Mouse (Mus musculus): Measurements from ENCODE around the gene Rab19.
"Not testable (repeated sequence)": the region's sequence is repeated elsewhere in the genome, so short reads cannot be mapped to it uniquely, and the experiment has no call there.

Gene Rab19

DNA sequence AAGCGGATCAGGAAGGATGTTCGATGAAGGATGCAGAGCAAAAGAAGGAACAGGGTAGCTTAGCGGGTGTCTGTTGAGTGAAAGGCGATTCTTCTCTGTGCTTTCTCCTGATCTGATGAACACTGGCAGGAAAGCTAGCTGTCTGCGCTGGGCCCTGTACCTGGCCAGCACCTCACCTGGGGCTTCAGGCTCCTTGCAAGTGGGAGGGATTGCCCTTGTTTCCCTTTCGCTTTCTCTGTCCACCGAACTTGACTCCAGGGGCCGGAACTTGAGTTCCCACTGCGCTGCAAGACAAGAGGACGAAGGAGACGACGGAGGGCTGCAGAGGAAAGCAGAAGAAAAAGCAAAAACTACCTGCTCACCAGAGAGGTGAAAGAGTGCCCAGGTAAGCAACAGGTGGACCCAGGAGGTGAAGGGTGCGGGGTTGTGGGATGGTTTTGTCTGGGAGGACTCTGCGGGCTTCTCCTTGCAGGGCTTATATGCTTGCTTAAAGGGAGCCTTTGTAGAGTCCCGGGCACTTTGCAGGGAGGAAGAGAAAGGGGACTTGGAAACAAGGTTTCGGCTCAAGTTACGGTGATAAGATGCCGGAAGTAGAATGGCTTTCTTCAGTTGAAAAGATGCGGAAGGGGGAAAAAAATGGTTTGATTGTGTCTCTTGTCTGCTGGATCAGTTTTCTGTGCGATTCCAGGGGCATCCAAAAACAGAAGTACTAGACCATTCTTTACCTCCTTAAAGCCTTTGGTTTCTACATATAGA, at the start of gene Rab19:
Gene Rab19, plus strand, starts transcription at position 51 of the 756 bp plus-strand sequence.
- DNase-seq (ENCODE audit: extremely low spot score), result peak; percentile 34

DNA sequence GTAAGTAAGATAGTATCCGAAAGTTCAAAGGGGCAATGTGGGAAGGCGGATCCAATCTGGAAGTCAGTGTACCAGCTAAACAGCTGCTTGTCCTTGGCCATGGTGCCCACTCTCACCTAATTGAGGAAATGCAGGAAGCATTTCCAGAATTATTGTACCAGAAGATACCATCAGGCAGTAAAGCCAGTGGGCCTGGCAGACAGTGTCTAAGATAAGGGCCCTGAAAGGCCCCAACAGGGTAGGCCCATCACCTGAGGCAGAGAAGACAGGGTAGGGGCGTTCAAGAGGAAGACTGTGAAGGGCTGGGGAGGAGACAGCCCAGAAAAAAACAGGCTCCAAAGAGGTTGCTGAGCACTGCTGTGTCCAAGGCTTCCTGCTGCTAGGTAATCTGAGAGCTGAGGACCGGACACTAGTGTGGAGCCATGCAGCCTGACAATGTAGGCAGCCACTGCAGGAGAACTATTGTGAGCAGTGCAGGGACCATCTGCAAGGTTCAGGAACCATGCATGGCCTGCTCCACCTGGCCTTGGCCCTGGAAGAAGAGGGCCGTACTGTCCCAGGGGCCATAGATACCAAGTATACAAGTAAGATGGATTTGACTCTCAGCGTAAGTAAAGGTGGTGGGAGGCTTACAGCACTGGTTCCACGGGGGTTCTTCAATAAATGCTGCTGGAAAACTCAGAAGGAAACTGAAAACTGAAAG, 48.8 kb upstream of the Rab19 start:
- DNase-seq (ENCODE audit: extremely low spot score), result no peak

DNA sequence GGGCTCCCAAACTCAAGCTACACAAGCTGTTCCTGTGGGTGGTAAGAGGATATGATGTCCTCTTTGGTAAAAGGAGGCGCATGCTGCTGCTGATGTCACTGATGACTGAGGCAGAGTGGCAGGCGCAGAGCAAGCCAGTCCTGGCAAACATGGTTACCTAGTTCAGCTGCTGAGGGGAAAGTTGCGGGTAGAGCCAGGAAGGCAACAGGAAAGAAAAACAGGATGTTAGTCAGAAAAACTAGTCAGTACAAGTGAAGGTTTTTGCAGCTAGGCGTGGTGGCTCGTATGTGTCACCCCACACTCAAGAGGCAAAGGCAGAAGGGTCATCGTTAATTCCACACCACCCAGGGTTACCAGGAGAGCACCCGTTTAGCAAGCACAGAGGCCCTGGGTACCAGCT, 46.8 kb upstream of the Rab19 start:
- DNase-seq (ENCODE audit: extremely low spot score), result no peak

DNA sequence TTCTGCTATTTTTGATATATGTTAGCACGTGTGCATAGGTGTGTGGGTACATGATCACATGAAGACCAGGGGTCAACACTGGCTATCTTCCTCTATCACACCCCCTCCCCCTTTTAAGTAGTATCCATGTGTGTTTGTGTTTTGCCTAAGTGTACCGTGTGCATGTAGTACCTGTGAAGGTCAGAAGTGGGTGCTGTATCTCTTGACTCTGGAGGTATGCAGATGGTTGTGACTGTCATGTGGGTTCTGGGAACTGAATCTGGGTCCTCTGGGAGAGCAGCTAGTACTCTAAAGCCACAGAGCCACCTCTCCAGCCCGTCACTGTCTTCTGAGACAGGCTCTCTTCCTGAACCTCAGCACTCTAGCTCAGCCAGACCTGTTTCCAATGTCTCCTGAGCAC, 46.1 kb upstream of the Rab19 start:
- DNase-seq (ENCODE audit: extremely low spot score), result no peak

DNA sequence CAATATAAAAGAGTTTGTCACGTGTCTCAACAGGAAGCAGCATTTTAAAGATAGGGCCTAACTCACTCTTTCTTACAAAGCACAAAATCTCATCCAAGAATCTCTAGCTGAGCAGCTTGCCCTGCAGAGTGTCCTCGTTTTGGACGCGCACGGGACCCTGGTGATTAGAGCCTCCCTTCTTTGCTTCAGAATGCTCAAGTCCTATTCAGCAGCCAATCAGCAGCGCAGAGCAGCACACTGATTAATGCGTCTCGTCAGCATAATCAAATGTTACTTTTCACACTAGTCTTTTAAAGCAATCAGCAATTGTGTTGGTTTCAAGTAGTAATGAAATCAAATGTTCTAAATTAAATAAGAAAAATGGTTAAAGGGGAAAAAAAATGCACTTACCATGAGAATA, 42.6 kb upstream of the Rab19 start:
- no peak for DNase-seq (ENCODE audit: extremely low spot score)

DNA sequence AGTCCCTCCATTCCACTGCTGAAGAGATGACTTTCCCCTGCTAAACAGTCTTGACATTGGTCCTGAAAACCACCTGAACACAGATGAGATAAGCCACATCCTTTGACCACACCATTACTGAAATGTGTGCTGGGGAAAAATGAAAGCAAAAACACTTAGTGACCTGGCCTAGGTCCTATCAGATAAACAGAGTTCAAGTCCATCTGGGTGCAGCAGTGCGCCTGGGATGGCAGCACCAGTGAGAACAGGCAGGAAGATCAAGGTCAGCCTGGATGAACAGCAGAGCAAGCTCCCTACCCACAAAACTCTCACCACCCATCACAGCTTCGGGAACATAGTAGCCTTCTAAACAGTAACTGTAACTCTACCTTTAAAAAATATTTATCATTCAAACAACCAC, 39.2 kb upstream of the Rab19 start:
- no peak for DNase-seq (ENCODE audit: extremely low spot score)

DNA sequence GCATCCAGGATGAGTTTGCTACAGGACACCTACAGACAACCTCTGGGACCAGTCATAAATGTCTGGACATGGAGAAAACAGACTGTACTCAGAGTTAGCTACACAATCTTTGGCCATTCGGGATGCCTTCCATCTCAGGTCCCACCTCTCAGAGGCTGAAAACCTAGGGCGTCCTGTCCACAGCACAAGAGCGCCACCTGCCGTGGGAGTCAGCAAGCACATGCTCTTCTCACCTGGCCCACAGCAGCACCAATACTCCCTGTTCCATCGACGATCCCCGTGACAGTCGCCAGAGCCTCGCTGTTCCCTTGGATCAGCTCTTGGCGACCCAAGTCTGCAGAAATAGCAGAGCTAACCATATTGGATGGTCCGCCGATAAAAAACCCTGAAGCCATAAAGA, 37.0 kb upstream of the Rab19 start:
- peak; percentile 85 for DNase-seq (ENCODE audit: extremely low spot score)

DNA sequence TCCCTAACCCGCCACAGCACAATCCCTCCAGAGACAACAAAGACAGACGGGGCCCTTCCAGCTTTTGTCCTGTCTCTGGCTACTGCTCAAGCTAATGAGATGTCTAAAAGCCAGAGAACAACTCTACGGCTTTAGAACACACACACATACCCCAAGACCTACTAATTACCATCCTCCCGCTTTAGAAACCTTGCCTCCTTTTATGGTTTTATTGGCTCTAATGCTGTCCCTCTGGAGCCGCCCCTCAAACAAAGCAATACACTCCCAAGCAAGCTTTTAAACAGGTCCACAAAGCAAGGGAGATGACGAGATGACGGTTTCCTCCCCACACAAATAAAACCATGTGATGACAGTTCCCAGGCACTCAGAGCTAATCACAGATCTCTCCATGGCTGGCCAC, 35.5 kb upstream of the Rab19 start:
- DNase-seq (ENCODE audit: extremely low spot score), result peak; percentile 39

DNA sequence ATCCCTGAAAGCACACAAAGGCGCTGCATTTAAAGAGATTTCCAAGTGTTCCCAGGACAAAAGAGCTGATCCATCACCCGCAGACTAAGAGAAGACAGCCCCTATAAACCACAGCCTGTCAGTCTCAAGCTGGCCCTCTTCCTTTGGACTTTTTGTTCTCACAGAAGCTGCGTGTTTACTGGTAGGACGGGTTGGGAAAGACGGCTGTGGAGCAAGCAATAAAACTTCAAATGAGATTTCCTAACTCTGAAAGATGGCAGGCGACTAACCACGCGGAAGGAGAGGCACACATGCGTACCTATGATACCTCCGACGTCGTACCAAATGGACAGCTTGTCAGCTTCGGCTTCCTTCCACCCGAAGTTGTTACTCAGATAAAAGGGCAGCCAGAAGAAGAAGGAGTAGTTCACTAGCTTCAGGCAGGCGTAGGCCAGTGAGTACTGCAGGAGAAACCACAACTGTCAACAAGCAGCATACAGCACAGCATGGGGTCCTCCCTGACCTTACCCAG, 33.9 kb upstream of the Rab19 start:
- peak; percentile 67 for DNase-seq (ENCODE audit: extremely low spot score)

DNA sequence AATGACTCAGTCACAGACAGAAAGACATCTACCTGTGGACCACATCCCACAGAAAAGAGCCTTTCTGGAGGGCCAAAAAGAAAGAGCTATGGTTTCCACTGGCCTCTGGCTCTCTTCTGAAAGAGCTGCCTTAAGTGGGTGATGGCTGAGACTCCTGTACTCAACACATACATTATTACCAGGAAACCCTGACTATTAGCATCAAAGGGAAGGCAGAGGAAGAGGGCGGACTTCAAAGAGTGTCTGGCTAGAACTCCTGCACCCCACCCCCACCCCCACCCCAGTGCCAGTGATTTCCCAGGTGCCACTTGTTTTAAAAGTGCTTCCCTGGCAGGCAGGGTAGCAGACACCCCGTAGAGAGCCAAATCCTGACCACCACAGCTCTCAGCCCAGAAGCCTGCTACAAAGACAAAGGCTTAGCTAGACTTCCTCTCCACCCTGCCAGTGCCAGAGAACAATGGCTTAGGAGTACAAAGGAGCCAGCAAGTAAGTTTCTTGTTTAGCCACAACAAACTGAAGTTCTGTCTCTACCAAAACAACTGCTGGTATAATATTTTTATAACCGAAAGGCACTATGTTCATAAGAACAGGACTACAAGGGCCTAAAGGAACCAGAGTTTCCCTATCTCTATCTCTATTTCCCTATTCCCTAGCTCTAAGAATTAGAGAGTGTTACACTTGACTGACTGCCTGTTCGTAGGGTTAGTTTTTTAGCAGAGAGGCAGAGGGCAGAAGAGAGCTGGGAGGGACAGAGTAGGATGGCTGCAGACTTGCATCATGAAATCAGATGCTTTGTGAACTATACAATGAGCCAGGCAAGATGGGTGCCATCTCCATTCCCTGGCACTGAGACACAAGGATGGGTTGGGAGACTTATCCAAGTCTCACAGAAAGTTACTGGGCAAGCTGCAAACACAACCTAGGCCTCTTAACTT, 32.8 kb upstream of the Rab19 start:
- peak; percentile 60 for DNase-seq (ENCODE audit: extremely low spot score)

DNA sequence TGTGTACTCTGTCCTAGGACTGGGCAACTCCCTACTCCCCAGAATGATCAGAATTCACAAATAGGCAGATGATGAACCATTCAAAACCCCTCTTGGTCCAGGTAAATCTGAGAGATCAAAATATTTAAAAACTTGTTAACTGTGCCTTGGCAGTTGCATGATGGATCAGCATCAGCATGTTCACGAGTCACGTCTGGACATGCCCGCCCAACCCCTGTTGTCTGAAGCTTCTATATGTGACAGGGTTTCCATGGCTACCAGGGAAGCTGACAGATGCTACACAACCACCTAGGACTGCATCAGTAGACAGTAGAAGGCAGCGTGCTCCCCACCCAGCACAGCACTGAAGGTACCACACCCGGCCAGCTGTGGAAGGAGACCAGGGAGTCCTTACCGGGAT, 32.0 kb upstream of the Rab19 start:
- DNase-seq (ENCODE audit: extremely low spot score), result peak; percentile 20

DNA sequence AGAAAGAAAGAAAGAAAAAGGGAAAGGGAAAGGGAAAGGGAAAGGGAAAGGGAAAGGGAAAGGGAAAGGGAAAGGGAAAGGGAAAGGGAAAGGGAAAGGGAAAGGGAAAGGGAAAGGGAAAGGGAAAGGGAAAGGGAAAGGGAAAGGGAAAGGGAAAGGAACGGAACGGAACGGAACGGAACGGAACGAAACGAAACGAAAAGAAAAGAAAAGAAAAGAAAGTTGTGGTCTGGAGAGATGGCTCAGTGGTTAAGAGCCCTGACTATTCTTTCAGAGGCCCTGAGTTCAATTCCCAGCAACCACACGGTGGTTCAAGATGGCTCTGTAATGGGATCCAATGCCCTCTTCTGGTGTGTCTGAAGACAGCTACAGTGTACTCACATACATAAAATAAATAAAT, 21.8 kb upstream of the Rab19 start:
- not testable (repeated sequence) for DNase-seq (ENCODE audit: extremely low spot score)

DNA sequence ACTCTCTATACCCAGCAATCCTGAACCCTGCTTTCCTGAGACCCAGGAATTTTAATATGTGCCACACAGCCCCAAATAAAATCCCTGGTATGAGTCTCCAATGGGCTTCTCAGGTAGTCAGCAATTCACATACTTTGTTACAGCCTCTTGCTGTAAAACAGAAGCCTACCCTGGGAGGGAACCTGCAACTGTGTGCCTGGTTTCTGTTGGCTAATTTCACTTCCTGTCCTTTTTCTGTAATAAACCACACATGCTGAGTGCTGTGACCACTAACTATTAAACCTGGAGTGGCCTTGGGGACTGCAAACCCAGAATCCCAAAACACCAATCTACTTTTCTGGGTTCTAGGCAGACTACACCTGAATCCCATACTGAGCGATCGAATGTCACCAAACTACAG, 18.3 kb upstream of the Rab19 start:
- no peak for DNase-seq (ENCODE audit: extremely low spot score)

DNA sequence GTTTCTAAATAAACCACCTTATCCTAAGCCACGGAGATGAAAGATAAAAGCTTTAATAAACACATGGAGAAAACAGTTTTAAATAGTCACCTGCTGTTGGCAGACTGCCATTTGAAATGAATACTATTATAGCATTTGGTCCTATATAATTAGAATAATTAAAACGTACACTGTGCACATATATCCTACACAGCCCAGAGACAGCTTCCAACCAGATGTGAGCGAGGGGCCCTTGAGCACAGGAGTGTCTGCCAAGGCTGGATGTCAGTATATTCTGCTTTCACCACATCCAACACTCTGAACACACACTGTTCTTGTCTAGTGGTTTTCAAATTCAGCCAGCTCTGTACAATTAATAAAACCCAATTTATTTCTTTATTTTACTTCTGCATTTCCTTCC, 11.3 kb upstream of the Rab19 start:
- no peak for DNase-seq (ENCODE audit: extremely low spot score)

DNA sequence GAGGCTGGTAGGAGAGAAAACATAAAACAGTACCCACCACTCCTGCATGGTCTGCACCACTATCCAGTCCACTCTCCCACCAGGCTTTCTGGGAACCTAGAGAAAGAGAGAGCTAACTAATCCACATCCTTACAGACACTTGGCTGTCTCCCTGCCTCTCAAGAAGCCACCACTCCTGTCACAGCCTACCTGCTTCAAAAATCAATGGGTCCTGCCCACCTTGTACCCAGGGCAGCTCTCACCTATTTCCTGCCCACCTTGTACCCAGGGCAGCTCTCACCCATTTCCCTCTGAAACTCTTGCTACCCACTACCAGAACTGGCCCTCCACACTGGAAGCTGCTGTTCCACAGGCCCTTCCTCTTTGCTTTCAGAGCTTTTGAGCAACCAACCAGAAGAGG, 8.9 kb upstream of the Rab19 start:
- no peak for DNase-seq (ENCODE audit: extremely low spot score)

DNA sequence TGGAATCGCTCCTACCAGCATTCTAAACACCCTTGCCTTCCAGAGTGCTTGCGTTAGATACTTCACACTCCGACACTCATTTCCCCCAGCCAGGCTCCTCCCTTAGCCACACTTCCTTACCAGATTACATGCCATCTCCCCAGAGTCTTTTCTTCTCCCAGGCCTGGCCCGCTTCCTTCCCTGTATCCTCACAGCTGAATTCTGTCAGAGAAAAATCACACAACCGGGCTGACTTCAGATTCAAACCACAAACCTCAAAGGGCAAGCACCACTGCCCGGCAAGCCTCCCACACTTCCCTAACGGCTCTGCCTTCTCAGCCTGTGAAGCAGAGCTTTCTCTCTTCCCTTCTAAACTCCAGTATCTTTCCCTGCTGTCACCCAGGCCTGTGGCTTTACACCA, 8.2 kb upstream of the Rab19 start:
- no peak for DNase-seq (ENCODE audit: extremely low spot score)

DNA sequence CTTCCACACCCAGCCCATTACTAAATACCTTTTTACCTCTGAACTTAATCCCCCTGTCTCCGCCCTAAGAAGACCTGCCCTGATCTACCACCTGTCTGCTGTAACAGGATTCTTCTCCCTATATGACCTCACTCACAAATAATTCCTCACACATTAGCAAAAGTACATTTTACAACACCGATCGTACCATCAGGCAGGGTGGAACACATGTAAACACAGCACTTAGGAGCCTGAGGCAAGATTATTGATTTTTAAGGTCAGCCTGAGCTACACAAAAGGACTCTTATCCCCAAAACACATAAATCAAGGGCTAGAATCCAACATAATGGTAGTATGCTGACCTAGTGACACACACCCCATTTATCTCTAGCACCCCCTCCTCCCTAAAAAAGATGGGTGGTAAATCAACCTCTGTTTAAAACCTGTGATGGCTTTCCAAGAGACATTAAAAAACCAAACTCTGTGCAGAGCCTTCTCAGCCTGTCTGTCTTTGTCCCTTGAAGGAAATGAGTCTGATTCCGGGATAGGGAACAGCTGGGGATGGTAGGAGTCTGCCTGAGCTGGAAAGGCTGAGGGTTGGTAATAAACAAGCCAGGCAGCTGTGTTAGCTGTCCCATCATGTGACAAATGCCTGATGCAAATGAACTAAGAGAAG, 7.5 kb upstream of the Rab19 start:
- peak; percentile 18 for DNase-seq (ENCODE audit: extremely low spot score)

DNA sequence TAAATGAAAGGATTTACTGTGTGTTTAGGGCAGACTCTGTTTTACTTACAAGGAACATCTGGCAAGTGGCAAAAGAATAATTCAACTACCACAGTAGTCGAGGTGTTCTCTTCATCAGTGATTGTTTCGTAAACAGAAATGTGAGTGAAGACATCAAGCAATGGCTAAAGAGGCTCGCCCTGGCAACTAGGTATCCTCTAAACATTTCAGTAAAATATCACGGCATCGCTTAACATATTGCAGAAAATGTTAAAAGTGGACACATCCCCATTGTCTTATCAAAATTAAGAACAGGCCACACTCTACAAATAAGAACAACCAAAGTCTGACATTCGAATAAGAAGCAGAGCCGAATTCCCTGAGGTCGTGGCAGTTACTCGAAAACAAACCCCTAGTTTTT, 4.2 kb upstream of the Rab19 start:
- DNase-seq (ENCODE audit: extremely low spot score), result no peak

DNA sequence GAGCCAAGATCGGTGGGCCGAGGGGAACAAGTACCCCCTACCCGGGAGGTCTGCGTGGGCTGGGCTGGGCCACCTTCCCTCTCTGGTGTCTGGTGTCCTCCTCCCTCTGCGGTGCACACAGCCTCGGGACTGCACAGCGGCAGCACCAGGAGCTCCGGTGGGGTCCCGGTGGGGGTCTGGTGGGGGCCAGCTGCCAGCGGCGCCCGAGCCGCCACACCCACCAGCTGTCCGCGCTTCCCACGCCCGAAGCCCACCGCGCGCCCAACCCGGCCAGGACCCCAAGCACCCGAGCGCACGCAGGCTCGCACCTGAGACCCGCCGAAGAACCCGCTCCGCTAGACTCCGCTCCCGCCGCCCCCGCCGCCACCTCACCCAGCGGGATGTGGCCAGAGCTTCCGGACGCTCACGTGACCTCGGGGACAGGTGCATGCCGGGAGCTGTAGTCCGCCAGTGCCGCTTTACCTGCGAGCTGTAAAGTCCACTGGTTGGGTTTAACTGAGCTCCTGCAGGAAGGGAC, 3.6 kb upstream of the Rab19 start, which contains the start of gene Slc37a3:
Gene Slc37a3, minus strand, starts transcription at position 365 of the 517 bp plus-strand sequence.
- DNase-seq (ENCODE audit: extremely low spot score), result peak; percentile 85

DNA sequence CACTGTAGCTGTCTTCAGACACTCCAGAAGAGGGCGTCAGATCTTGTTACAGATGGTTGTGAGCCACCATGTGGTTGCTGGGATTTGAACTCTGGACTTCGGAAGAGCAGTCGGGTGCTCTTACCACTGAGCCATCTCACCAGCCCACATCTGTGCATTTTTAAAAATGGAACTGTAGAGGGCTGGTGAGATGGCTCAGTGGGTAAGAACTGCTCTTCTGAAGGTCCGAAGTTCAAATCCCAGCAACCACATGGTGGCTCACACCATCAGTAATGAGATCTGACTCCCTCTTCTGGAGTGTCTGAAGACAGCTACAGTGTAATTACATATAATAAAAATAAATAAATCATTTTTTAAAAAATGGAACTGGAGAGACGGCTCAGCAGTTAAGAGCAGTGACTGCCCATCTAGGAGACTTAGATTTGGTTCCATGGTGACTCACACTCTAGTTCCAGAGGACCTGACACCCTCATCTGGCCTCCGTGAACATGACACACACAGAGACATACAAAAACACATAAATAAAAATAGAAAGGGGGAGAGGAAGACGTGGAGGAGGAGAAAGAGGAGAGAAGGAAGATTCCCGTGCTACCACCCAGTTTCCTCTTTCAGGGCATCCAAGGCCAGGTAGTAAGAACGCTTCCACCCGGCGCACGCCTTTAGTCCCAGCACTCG, 2.7 kb upstream of the Rab19 start:
- not testable (repeated sequence) for DNase-seq (ENCODE audit: extremely low spot score)

DNA sequence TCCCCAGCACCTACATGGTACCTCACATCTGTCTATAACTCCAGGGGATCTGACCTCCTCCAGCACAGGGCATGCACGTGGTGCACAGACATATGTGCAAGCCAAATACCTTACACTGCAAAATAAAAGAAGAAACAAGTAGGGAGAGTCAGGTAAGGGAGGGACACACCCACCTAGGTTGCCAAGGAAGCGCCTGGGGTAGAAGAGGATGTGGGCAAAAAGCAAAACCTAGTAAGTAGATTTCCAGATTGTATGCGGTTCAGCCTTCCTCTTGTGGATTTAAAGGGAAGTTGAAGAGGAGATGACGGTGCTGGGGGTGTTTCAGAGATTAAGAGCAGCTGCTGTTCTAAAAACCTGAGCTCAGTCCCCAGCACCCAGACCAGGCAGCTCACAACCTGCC, 1.8 kb upstream of the Rab19 start:
- DNase-seq (ENCODE audit: extremely low spot score), result no peak

Data from embryo, embryonic 9.5 days (tissue).